Mouse (Mus musculus): ENCODE measurements around the gene Cyp20a1. TPM values are rescaled to one million over a fixed set of nuclear protein-coding genes. Genes with fewer than 3 reads are reported as not detected.

Cyp20a1 gene
- polyA plus RNA-seq (2012; rRNA removed), result 13.6 and 14.2 TPM in 2 replicates

- no peaks in the 10 kb centered on the region for H3K4me1 ChIP-seq (ENCODE audit: control insufficient read depth, insufficient read depth, low read length)
- H3K27ac ChIP-seq (ENCODE audit: insufficient read depth, low read length), result peak within 1 kb of the TSS; percentile 90
- TF ChIP-seq CTCF (IDR thresholded peaks at IDR 0.05; ENCODE audit: extremely low read depth, insufficient read depth, low read length), result no peak
- peak; percentile 65; the same call in 1 of the 2 replicates for TF ChIP-seq POLR2A (IDR thresholded peaks at IDR 0.05; ENCODE audit: extremely low read depth, insufficient read depth, low read length)
- H3K4me3 ChIP-seq (ENCODE audit: insufficient read depth, low read length), result peak within 1 kb of the TSS; percentile 74
Observed at GRCm38 (mm10) chr1:60342808-60343629, at the start of gene Cyp20a1. TSS of gene Cyp20a1 (plus strand) at chr1:60343323.

- Histone ChIP-seq H3K4me3 (ENCODE audit: insufficient read depth, low read length) (no peak overlapping the region), H3K4me1 (ENCODE audit: control insufficient read depth, insufficient read depth, low read length) (no peaks in the 10 kb centered on the region), H3K27ac (ENCODE audit: insufficient read depth, low read length) (no peak overlapping the region)
- no peak for TF ChIP-seq CTCF (IDR thresholded peaks at IDR 0.05; ENCODE audit: extremely low read depth, insufficient read depth, low read length)
- TF ChIP-seq POLR2A (IDR thresholded peaks at IDR 0.05; ENCODE audit: extremely low read depth, insufficient read depth, low read length), result no peak
Observed at GRCm38 (mm10) chr1:60293921-60294320, 49.2 kb upstream of the Cyp20a1 start.

GRCm38 (mm10) chr1:60343630-60344455, 720 bp downstream of the Cyp20a1 start:
- Histone ChIP-seq H3K4me3 (ENCODE audit: insufficient read depth, low read length) (peak overlapping the region; percentile 74), H3K4me1 (ENCODE audit: control insufficient read depth, insufficient read depth, low read length) (no peaks in the 10 kb centered on the region), H3K27ac (ENCODE audit: insufficient read depth, low read length) (no peak overlapping the region)
- TF ChIP-seq CTCF (IDR thresholded peaks at IDR 0.05; ENCODE audit: extremely low read depth, insufficient read depth, low read length), result no peak
- no peak; the same call in 1 of the 2 replicates for TF ChIP-seq POLR2A (IDR thresholded peaks at IDR 0.05; ENCODE audit: extremely low read depth, insufficient read depth, low read length)

GRCm38 (mm10) chr1:60344670-60345069, 1.5 kb downstream of the Cyp20a1 start:
- no peak for TF ChIP-seq POLR2A (IDR thresholded peaks at IDR 0.05; ENCODE audit: extremely low read depth, insufficient read depth, low read length)
- TF ChIP-seq CTCF (IDR thresholded peaks at IDR 0.05; ENCODE audit: extremely low read depth, insufficient read depth, low read length), result no peak
- no peak overlapping the region for H3K27ac ChIP-seq (ENCODE audit: insufficient read depth, low read length)

GRCm38 (mm10) chr1:60345712-60346111, 2.6 kb downstream of the Cyp20a1 start:
- TF ChIP-seq POLR2A (IDR thresholded peaks at IDR 0.05; ENCODE audit: extremely low read depth, insufficient read depth, low read length) (no peak), CTCF (IDR thresholded peaks at IDR 0.05; ENCODE audit: extremely low read depth, insufficient read depth, low read length) (no peak)
- Histone ChIP-seq H3K4me3 (ENCODE audit: insufficient read depth, low read length) (no peak overlapping the region), H3K27ac (ENCODE audit: insufficient read depth, low read length) (no peak overlapping the region), H3K4me1 (ENCODE audit: control insufficient read depth, insufficient read depth, low read length) (no peaks in the 10 kb centered on the region)

More at GRCm38 (mm10) chr1:60344670-60345069, 1.5 kb downstream of the Cyp20a1 start:
- Histone ChIP-seq H3K4me1 (ENCODE audit: control insufficient read depth, insufficient read depth, low read length) (no peaks in the 10 kb centered on the region), H3K4me3 (ENCODE audit: insufficient read depth, low read length) (no peak overlapping the region)

GRCm38 (mm10) chr1:60352786-60353185, 9.7 kb downstream of the Cyp20a1 start:
- no peak overlapping the region for H3K4me3 ChIP-seq (ENCODE audit: insufficient read depth, low read length)
- no peaks in the 10 kb centered on the region for H3K4me1 ChIP-seq (ENCODE audit: control insufficient read depth, insufficient read depth, low read length)
- TF ChIP-seq CTCF (IDR thresholded peaks at IDR 0.05; ENCODE audit: extremely low read depth, insufficient read depth, low read length) (no peak), POLR2A (IDR thresholded peaks at IDR 0.05; ENCODE audit: extremely low read depth, insufficient read depth, low read length) (no peak)
- no peak overlapping the region for H3K27ac ChIP-seq (ENCODE audit: insufficient read depth, low read length)

- Histone ChIP-seq H3K27ac (ENCODE audit: insufficient read depth, low read length) (no peak overlapping the region), H3K4me3 (ENCODE audit: insufficient read depth, low read length) (no peak overlapping the region), H3K4me1 (ENCODE audit: control insufficient read depth, insufficient read depth, low read length) (no peaks in the 10 kb centered on the region; the same call in 1 of the 2 replicates)
- TF ChIP-seq POLR2A (IDR thresholded peaks at IDR 0.05; ENCODE audit: extremely low read depth, insufficient read depth, low read length) (no peak), CTCF (IDR thresholded peaks at IDR 0.05; ENCODE audit: extremely low read depth, insufficient read depth, low read length) (no peak)
Observed at GRCm38 (mm10) chr1:60361626-60362025, 18.5 kb downstream of the Cyp20a1 start.

GRCm38 (mm10) chr1:60376556-60376955, 33.4 kb downstream of the Cyp20a1 start:
- no peak overlapping the region for H3K4me3 ChIP-seq (ENCODE audit: insufficient read depth, low read length)
- TF ChIP-seq CTCF (IDR thresholded peaks at IDR 0.05; ENCODE audit: extremely low read depth, insufficient read depth, low read length) (no peak), POLR2A (IDR thresholded peaks at IDR 0.05; ENCODE audit: extremely low read depth, insufficient read depth, low read length) (no peak)
- no peaks in the 10 kb centered on the region for H3K4me1 ChIP-seq (ENCODE audit: control insufficient read depth, insufficient read depth, low read length)
- H3K27ac ChIP-seq (ENCODE audit: insufficient read depth, low read length), result no peak overlapping the region

GRCm38 (mm10) chr1:60381910-60382309, 38.8 kb downstream of the Cyp20a1 start:
- no peak overlapping the region for H3K27ac ChIP-seq (ENCODE audit: insufficient read depth, low read length)
- no peak for TF ChIP-seq CTCF (IDR thresholded peaks at IDR 0.05; ENCODE audit: extremely low read depth, insufficient read depth, low read length)
- no peak for TF ChIP-seq POLR2A (IDR thresholded peaks at IDR 0.05; ENCODE audit: extremely low read depth, insufficient read depth, low read length)
- no peak overlapping the region for H3K4me3 ChIP-seq (ENCODE audit: insufficient read depth, low read length)
- no peaks in the 10 kb centered on the region for H3K4me1 ChIP-seq (ENCODE audit: control insufficient read depth, insufficient read depth, low read length)
